Mouse (Mus musculus) liver, embryonic 15.5 days (tissue): ENCODE measurements around the gene Cyb5rl. TPM values are rescaled to one million over a fixed set of nuclear protein-coding genes. Genes with fewer than 3 reads are reported as not detected.

Experiments
- ATAC-seq: fragments of 200-750 bp; cut with Nextera tagmentation; 2 replicates; pipeline ENCODE4 v1.8.0; 2017; ENCODE audit warnings: moderate number of reproducible peaks, mild to moderate bottlenecking, moderate library complexity; ENCODE audit not compliant: insufficient read depth
- H3K27ac ChIP-seq: fragments of 300-500 bp; sonication (generic); replicated peaks from 2 replicates; pipeline ENCODE4 v1.5.1; 2015; ENCODE audit warnings: mild to moderate bottlenecking, inconsistent platforms
- H3K27me3 ChIP-seq: fragments of 300-500 bp; sonication (generic); 2 replicates; pipeline ENCODE4 v1.6.1; 2015; ENCODE audit warnings: mild to moderate bottlenecking, inconsistent platforms
- H3K36me3 ChIP-seq: fragments of 300-500 bp; sonication (generic); replicated peaks from 2 replicates; pipeline ENCODE4 v1.6.1; 2015; ENCODE audit warnings: moderate library complexity, mild to moderate bottlenecking, inconsistent platforms
- H3K4me1 ChIP-seq: fragments of 300-500 bp; sonication (generic); replicated peaks from 2 replicates; pipeline ENCODE4 v1.6.1; 2015; ENCODE audit warnings: inconsistent platforms
- H3K4me2 ChIP-seq: fragments of 300-500 bp; sonication (generic); 2 replicates; pipeline ENCODE4 v1.6.1; 2015; ENCODE audit warnings: moderate library complexity, mild to moderate bottlenecking, inconsistent platforms
- H3K4me3 ChIP-seq: fragments of 300-500 bp; sonication (generic); replicated peaks from 2 replicates; pipeline ENCODE4 v1.5.1; 2015; ENCODE audit warnings: mild to moderate bottlenecking, inconsistent platforms
- H3K9ac ChIP-seq: fragments of 300-500 bp; sonication (generic); 2 replicates; pipeline ENCODE4 v1.6.1; 2015; ENCODE audit warnings: moderate library complexity, mild to moderate bottlenecking, inconsistent platforms
- H3K9me3 ChIP-seq: fragments of 300-500 bp; sonication (generic); replicated peaks from 2 replicates; pipeline ENCODE4 v1.6.1; 2016; ENCODE audit warnings: inconsistent platforms
- WGBS: fragments of 180-500 bp; shearing (Covaris S2); methylation state at CpG from one replicate; pipeline ENCODE4 v1.1.7; 2015; ENCODE audit warnings: mixed read lengths; ENCODE audit not compliant: insufficient replicate concordance; 5-methylcytosine and 5-hydroxymethylcytosine counted together
- polyA plus RNA-seq: library from polyadenylated mRNA; unstranded; fragments of >200 nt; fragmentation: Nextera tagmentation; extraction: Ambion mirVana; gene quantifications from 2 replicates; pipeline ENCODE4 v1.2.1, GENCODE M21; 2015

Cyb5rl gene
- polyA plus RNA-seq, 1 experiment from 2014 or later = 1.4 TPM

DNA sequence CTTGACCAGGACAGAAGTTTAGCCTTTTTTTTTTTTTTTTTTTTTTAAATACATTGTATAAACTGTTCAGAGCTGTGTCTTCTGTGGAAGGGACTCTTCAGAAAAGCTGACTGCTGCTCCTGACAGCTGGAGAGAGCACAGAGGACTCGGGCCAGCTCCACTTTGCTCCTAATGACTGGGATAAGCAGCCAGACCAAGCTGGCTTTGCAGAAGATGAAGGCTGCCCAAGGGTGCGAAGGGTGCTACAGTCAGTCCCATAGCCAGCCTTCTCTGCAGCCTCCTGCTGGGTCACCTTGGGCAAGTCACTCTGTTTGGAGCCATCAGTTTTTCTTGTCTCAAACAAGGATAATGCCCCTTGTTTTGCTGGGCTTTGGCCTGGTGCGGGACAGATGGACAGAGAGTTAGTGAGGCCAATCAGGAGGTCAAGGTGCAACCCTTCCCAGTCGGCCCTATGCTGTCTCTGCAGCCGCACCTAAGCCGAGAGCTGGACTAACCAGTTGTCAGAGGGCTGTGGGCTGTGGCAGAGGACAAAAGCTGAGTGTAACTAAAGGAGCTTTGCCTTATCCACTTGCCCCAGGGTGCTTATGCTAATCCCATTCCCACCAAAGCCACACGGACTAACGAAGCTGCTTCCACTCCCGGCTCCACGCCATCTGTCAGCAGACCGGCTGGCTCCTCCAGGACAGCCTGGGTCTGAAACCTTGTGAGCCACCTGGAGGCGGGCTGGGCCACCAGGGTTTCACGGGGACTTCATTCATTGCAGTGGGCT lies 61.3 kb downstream of the Cyb5rl start:
- no peak overlapping the region for H3K4me2 ChIP-seq
- peaks cover 12% of the 10 kb centered on the region; the same call in 1 of the 2 replicates for H3K27me3 ChIP-seq
- H3K9me3 ChIP-seq = no peaks in the 10 kb centered on the region
- H3K4me3 ChIP-seq = no peak overlapping the region
- no peak for ATAC-seq
- H3K9ac ChIP-seq = no peak overlapping the region
- H3K27ac ChIP-seq = no peak overlapping the region
- 61% methylated on average over 13 of the region's 13 CpGs for WGBS
- peaks cover 12% of the 10 kb centered on the region; the same call in 1 of the 2 replicates for H3K4me1 ChIP-seq
- no peaks in the 10 kb centered on the region for H3K36me3 ChIP-seq

- no peaks in the 10 kb centered on the region for H3K9me3 ChIP-seq
- H3K9ac ChIP-seq = no peak overlapping the region
- WGBS = 66% methylated on average over 8 of the region's 8 CpGs
- H3K4me3 ChIP-seq = no peak overlapping the region
- H3K4me2 ChIP-seq = no peak overlapping the region
- no peak for ATAC-seq
- H3K36me3 ChIP-seq = no peaks in the 10 kb centered on the region
- H3K27me3 ChIP-seq = peaks cover 12% of the 10 kb centered on the region; the same call in 1 of the 2 replicates
- peaks cover 12% of the 10 kb centered on the region; the same call in 1 of the 2 replicates for H3K4me1 ChIP-seq
- no peak overlapping the region for H3K27ac ChIP-seq
These were observed 62.6 kb downstream of the Cyb5rl start for GRCm38 (mm10) chr4:107129373-107129772.

- WGBS = 18% methylated on average over 9 of the region's 9 CpGs
- no peak overlapping the region for H3K9ac ChIP-seq
- no peaks in the 10 kb centered on the region for H3K9me3 ChIP-seq
- no peaks in the 10 kb centered on the region for H3K36me3 ChIP-seq
- no peak overlapping the region for H3K4me2 ChIP-seq
- no peak overlapping the region for H3K27ac ChIP-seq
- H3K4me1 ChIP-seq = peaks cover 12% of the 10 kb centered on the region; the same call in 1 of the 2 replicates
- no peak overlapping the region for H3K4me3 ChIP-seq
- H3K27me3 ChIP-seq = 0 out of 2 replicates have a peak, but pooled peaks cover 9% of the 10 kb centered on the region
- no peak for ATAC-seq
These were observed 63.7 kb downstream of the Cyb5rl start for GRCm38 (mm10) chr4:107130534-107130933.

DNA sequence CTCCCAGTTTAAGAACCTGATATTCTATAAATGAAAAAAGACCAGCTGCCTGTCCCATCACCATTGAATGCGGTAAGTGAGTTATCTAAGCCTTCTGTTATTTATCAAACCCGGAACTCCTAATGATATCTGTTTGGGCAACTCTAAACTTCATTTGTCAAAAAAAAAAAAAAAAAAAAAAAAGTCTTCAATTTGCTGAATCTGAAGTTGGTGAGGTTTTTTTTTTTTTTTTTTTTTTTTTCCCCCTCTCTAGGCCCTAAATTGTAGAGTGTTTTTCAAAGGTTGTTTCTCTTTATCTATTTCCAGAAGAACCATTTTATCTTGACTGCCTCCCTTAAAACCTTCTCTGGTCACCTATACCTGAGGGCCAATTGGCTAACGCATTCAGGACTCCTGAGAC lies 68.1 kb downstream of the Cyb5rl start:
- H3K4me3 ChIP-seq = no peak overlapping the region
- WGBS = 69% methylated on average over 3 of the region's 3 CpGs
- H3K9ac ChIP-seq = no peak overlapping the region
- H3K4me1 ChIP-seq = no peaks in the 10 kb centered on the region
- no peaks in the 10 kb centered on the region for H3K9me3 ChIP-seq
- no peak overlapping the region for H3K27ac ChIP-seq
- peaks cover 9% of the 10 kb centered on the region for H3K36me3 ChIP-seq
- no peak for ATAC-seq
- no peak overlapping the region for H3K4me2 ChIP-seq
- H3K27me3 ChIP-seq = no peaks in the 10 kb centered on the region

DNA sequence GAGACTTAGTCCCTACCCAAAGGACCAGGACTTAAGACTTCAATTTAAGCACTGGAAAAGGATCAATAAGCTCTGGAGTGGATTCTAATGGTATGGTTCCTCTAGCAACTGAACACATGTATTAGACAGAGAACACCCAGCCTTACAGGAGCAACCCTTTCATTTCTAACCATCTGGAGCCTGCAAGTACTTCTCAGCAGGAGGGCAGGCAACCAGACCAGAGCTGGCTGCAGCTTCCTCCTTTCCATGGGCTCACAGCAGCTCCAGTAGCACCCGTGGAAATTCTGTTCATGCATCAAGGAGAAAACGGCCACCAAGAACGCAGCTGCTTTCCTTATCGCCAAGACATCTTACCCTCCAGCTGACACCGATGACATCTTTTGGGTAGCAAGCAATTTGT lies 68.9 kb downstream of the Cyb5rl start:
- no peaks in the 10 kb centered on the region for H3K27me3 ChIP-seq
- no peak overlapping the region for H3K9ac ChIP-seq
- peaks cover 9% of the 10 kb centered on the region for H3K36me3 ChIP-seq
- H3K4me3 ChIP-seq = no peak overlapping the region
- WGBS = 64% methylated on average over 5 of the region's 5 CpGs
- H3K4me1 ChIP-seq = 0 out of 2 replicates have a peak, but pooled peaks cover 4% of the 10 kb centered on the region
- ATAC-seq = no peak
- no peak overlapping the region for H3K4me2 ChIP-seq
- H3K9me3 ChIP-seq = no peaks in the 10 kb centered on the region
- H3K27ac ChIP-seq = no peak overlapping the region

- H3K36me3 ChIP-seq = peaks cover 9% of the 10 kb centered on the region
- H3K4me2 ChIP-seq = no peak overlapping the region
- H3K4me1 ChIP-seq = 0 out of 2 replicates have a peak, but pooled peaks cover 4% of the 10 kb centered on the region
- H3K27ac ChIP-seq = no peak overlapping the region
- no peak overlapping the region for H3K9ac ChIP-seq
- H3K27me3 ChIP-seq = no peaks in the 10 kb centered on the region
- WGBS = 54% methylated on average over 3 of the region's 3 CpGs
- no peaks in the 10 kb centered on the region for H3K9me3 ChIP-seq
- no peak overlapping the region for H3K4me3 ChIP-seq
- no peak for ATAC-seq
These were observed 69.7 kb downstream of the Cyb5rl start for GRCm38 (mm10) chr4:107136531-107136930.

Other genes starting within 250 kb of the Cyb5rl start
- gene Ssbp3, start 156.3 kb upstream of the Cyb5rl start, polyA plus RNA-seq = 45.7 and 50.5 TPM in 2 replicates
- 48.8 and 50.1 TPM in 2 replicates for gene Mrpl37, start 120 bp upstream of the Cyb5rl start, polyA plus RNA-seq
- gene Cdcp2, start 29.9 kb downstream of the Cyb5rl start, polyA plus RNA-seq = not detected in 2 replicates
- gene Tmem59, start 111.4 kb downstream of the Cyb5rl start, polyA plus RNA-seq = 178 and 182 TPM in 2 replicates
- gene Tceanc2, start 112.1 kb downstream of the Cyb5rl start, polyA plus RNA-seq = 11.9 and 14.4 TPM in 2 replicates
- gene Ldlrad1, start 142.2 kb downstream of the Cyb5rl start, polyA plus RNA-seq = not detected in 2 replicates
- 13.7 and 14.3 TPM in 2 replicates for gene Lrrc42, start 186.5 kb downstream of the Cyb5rl start, polyA plus RNA-seq
- 5.8 and 6.9 TPM in 2 replicates for gene Hspb11, start 186.6 kb downstream of the Cyb5rl start, polyA plus RNA-seq
- gene Dio1, start 240.2 kb downstream of the Cyb5rl start, polyA plus RNA-seq = 0.07 TPM in 1 of 2 replicates, not detected in the other
- gene Yipf1, start 247.4 kb downstream of the Cyb5rl start, polyA plus RNA-seq = 23.8 and 24.8 TPM in 2 replicates